Mouse (Mus musculus) heart, embryonic 13.5 days (tissue): ENCODE results near the gene Rgmb. TPM values are rescaled to one million over a fixed set of nuclear protein-coding genes. Genes with fewer than 3 reads are reported as not detected.
A peak's percentile ranks its signal among the peaks of the same experiment; 100 is the strongest.

Source experiments
- ATAC-seq: fragments of 200-750 bp; cut with Nextera tagmentation; 2 replicates; pipeline ENCODE4 v1.8.0; 2017; ENCODE audit warnings: moderate TSS enrichment; ENCODE audit not compliant: insufficient number of reproducible peaks, low FRiP score, low TSS enrichment; ENCODE audit errors: extremely low read depth
- H3K27ac ChIP-seq: fragments of 300-500 bp; sonication (generic); replicated peaks from 2 replicates; pipeline ENCODE4 v1.5.1; 2015; ENCODE audit warnings: moderate library complexity, mild to moderate bottlenecking, inconsistent platforms
- H3K27me3 ChIP-seq: fragments of 300-500 bp; sonication (generic); replicated peaks from 2 replicates; pipeline ENCODE4 v1.6.1; 2015; ENCODE audit warnings: mild to moderate bottlenecking, inconsistent platforms
- H3K36me3 ChIP-seq: fragments of 300-500 bp; sonication (generic); 2 replicates; pipeline ENCODE4 v1.6.1; 2015; ENCODE audit warnings: mild to moderate bottlenecking, inconsistent platforms
- H3K4me1 ChIP-seq: fragments of 300-500 bp; sonication (generic); 2 replicates; pipeline ENCODE4 v1.6.1; 2015; ENCODE audit warnings: inconsistent platforms
- H3K4me2 ChIP-seq: fragments of 300-500 bp; sonication (generic); 2 replicates; pipeline ENCODE4 v1.6.1; 2015; ENCODE audit warnings: inconsistent platforms, mild to moderate bottlenecking, moderate library complexity
- H3K4me3 ChIP-seq: fragments of 300-500 bp; sonication (generic); 2 replicates; pipeline ENCODE4 v1.5.1; 2015; ENCODE audit warnings: moderate library complexity, mild to moderate bottlenecking, inconsistent platforms
- H3K9ac ChIP-seq: fragments of 300-500 bp; sonication (generic); 2 replicates; pipeline ENCODE4 v1.6.1; 2015; ENCODE audit warnings: inconsistent platforms, mild to moderate bottlenecking, moderate library complexity
- H3K9me3 ChIP-seq: fragments of 300-500 bp; sonication (generic); 2 replicates; pipeline ENCODE4 v1.6.1; 2016; ENCODE audit warnings: inconsistent platforms
- WGBS: fragments of 180-500 bp; shearing (Covaris S2); methylation state at CpG from one replicate; pipeline ENCODE4 v1.1.7; 2015; ENCODE audit warnings: mixed read lengths; 5-methylcytosine and 5-hydroxymethylcytosine counted together
- polyA plus RNA-seq: library from polyadenylated mRNA; unstranded; fragments of >200 nt; fragmentation: Nextera tagmentation; extraction: Ambion mirVana; gene quantifications from 2 replicates; pipeline ENCODE4 v1.2.1, GENCODE M21; 2015

Rgmb gene
- polyA plus RNA-seq, 1 experiment from 2014 or later = 8.4 TPM

- Histone ChIP-seq H3K4me3 (no peak overlapping the region), H3K9me3 (no peaks in the 10 kb centered on the region), H3K36me3 (peaks cover 19% of the 10 kb centered on the region), H3K9ac (peak overlapping the region; percentile 34), H3K4me2 (peak overlapping the region; percentile 31), H3K4me1 (peaks cover 59% of the 10 kb centered on the region), H3K27me3 (no peaks in the 10 kb centered on the region), H3K27ac (peak overlapping the region; percentile 51)
- ATAC-seq = no peak
- 20% methylated on average over 10 of the region's 10 CpGs for WGBS
Measured at GRCm38 (mm10) chr17:15808468-15809374, 22.1 kb downstream of the Rgmb start.

DNA sequence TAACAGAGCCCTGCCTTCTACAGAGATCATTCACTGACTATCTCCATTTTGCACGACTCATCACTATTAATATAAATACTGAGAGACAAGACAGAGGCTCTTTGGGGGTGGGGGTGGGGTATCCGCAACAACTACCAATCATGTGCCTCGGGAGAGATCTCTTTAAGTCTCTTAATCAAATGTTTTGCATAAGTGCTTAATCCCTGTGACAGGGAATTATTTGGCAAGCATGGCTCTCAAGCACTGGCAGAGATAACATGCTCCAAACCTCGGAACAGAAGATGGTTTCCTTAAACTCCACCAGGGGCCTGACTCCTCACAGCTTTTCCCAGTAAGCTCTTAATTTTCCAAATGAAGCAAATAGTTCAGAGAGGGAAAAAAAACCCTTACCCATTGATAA is 22.8 kb downstream of the Rgmb start:
- peak overlapping the region; percentile 51; the same call in 1 of the 2 replicates for H3K27ac ChIP-seq
- peak overlapping the region; percentile 31; the same call in 1 of the 2 replicates for H3K4me2 ChIP-seq
- no peak overlapping the region for H3K4me3 ChIP-seq
- no peak overlapping the region for H3K9ac ChIP-seq
- H3K4me1 ChIP-seq = peaks cover 52% of the 10 kb centered on the region
- H3K36me3 ChIP-seq = peaks cover 19% of the 10 kb centered on the region
- no peak for ATAC-seq
- H3K9me3 ChIP-seq = no peaks in the 10 kb centered on the region
- 39% methylated on average over 4 of the region's 4 CpGs for WGBS
- H3K27me3 ChIP-seq = no peaks in the 10 kb centered on the region

GRCm38 (mm10) chr17:15807295-15807984 is 23.4 kb downstream of the Rgmb start:
- Histone ChIP-seq H3K4me1 (peaks cover 48% of the 10 kb centered on the region), H3K9me3 (no peaks in the 10 kb centered on the region), H3K36me3 (peaks cover 19% of the 10 kb centered on the region), H3K27ac (peak overlapping the region; percentile 51; the same call in 1 of the 2 replicates), H3K9ac (no peak overlapping the region), H3K27me3 (no peaks in the 10 kb centered on the region), H3K4me3 (no peak overlapping the region), H3K4me2 (no peak overlapping the region)
- ATAC-seq = no peak
- 72% methylated on average over 23 of the region's 23 CpGs for WGBS

GRCm38 (mm10) chr17:15804008-15804812 is 26.6 kb downstream of the Rgmb start:
- H3K9ac ChIP-seq = no peak overlapping the region
- no peak overlapping the region for H3K4me2 ChIP-seq
- no peak overlapping the region for H3K4me3 ChIP-seq
- H3K36me3 ChIP-seq = peaks cover 16% of the 10 kb centered on the region
- H3K9me3 ChIP-seq = no peaks in the 10 kb centered on the region
- WGBS = 45% methylated on average over 15 of the region's 15 CpGs
- no peaks in the 10 kb centered on the region for H3K27me3 ChIP-seq
- ATAC-seq = no peak
- no peak overlapping the region for H3K27ac ChIP-seq
- peaks cover 23% of the 10 kb centered on the region for H3K4me1 ChIP-seq

DNA sequence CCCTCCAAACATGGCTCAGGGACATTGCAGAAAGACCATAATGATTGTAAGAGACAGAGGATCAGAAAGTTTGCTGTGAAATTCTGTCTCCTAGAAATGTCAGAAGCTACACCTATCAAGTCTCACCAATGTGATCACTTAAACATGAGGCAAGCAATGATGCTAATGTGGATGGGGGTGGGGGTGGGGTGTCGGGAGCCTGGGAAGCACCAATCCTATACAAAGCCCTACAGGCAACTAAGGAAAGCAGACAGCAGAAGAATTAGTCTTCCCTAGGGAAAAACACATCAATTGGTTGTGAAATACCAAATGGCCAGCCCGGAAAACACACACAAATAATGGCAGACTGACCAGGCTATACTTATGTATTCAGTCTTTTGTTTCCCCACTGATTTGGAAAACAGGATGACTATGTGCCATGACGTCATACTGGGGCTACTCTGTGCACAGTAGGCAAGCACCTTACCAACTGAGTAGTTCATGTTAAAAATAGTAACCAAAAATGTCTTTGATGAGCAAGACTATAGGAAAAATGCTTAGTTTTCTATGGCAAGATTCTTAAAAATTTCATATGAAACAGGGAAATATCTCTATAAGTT is 31.5 kb downstream of the Rgmb start:
- Histone ChIP-seq H3K9ac (no peak overlapping the region), H3K4me2 (no peak overlapping the region), H3K36me3 (no peaks in the 10 kb centered on the region), H3K27ac (no peak overlapping the region), H3K4me1 (no peaks in the 10 kb centered on the region), H3K4me3 (no peak overlapping the region), H3K27me3 (no peaks in the 10 kb centered on the region), H3K9me3 (no peaks in the 10 kb centered on the region)
- 71% methylated on average over 3 of the region's 3 CpGs for WGBS
- ATAC-seq = no peak

GRCm38 (mm10) chr17:15790716-15791115 is 40.1 kb downstream of the Rgmb start:
- H3K4me3 ChIP-seq = no peak overlapping the region
- H3K4me1 ChIP-seq = no peaks in the 10 kb centered on the region
- H3K27me3 ChIP-seq = no peaks in the 10 kb centered on the region
- H3K36me3 ChIP-seq = no peaks in the 10 kb centered on the region
- 77% methylated on average over 8 of the region's 8 CpGs for WGBS
- no peak for ATAC-seq
- H3K27ac ChIP-seq = no peak overlapping the region
- H3K9ac ChIP-seq = no peak overlapping the region
- H3K9me3 ChIP-seq = no peaks in the 10 kb centered on the region
- H3K4me2 ChIP-seq = no peak overlapping the region

DNA sequence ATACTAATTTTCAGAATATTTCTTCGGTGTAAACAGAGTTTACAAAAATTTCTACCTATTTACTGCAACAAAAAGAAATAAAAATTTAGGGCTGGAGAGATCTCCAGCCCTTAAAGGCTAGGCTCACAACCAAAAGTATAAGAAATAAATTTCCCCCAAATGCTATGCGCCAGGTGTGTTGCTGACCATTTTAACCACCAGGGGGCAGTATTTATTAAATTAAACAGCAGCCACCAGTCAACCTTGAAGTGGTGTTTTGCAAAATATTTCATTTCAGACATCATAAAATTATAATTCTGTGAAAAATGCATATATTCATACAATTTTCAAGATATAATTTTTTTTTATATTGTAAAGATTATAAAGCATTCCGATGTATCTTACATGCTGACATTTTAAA is 43.8 kb downstream of the Rgmb start:
- Histone ChIP-seq H3K9ac (no peak overlapping the region), H3K27ac (no peak overlapping the region), H3K4me2 (no peak overlapping the region), H3K4me3 (no peak overlapping the region), H3K27me3 (no peaks in the 10 kb centered on the region), H3K36me3 (no peaks in the 10 kb centered on the region), H3K4me1 (no peaks in the 10 kb centered on the region), H3K9me3 (no peaks in the 10 kb centered on the region)
- WGBS = 23% methylated on average over 3 of the region's 3 CpGs
- no peak for ATAC-seq

DNA sequence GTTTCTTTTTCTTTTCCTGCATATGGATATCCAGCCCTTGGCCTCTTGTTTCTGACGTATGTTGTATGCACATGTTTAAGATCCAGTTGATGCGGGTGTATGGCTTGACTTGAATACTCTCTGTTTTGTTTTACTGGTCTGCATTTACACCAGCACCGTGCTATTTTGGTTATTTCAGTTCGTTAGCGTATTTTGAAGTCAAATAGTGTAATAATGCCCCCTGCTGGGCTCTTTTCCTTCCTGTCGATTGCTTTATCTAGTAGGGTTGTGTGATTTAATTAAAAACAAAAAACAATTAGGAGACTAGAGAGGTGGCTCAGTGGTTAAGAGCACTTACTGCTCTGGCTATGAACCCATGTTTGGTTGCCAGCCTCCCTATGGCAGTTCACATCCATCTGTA is 52.9 kb downstream of the Rgmb start:
- Histone ChIP-seq H3K4me3 (no peak overlapping the region), H3K4me2 (no peak overlapping the region), H3K27me3 (no peaks in the 10 kb centered on the region), H3K9ac (no peak overlapping the region), H3K4me1 (no peaks in the 10 kb centered on the region), H3K36me3 (peaks cover under 1% of the 10 kb centered on the region; the same call in 1 of the 2 replicates), H3K9me3 (no peaks in the 10 kb centered on the region), H3K27ac (no peak overlapping the region)
- 84% methylated on average over 6 of the region's 6 CpGs for WGBS
- ATAC-seq = no peak

DNA sequence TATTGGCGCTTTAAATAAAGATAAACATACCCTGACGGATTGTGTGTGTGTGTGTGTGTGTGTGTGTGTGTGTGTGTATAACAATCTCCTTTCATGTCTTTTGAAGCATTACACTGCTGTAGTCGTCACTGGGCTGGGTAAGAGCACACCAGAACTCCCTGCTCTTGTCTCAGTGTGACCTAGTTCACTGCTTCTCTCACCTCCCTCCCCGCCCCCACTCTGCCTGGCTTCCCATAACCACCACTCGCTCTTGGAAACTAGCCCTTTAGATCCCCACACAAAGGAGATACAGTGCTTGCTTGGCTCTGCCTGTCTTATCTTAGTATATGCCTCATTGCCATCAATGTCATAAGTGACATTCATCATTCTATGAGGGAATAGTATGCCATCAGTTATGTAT is 54.5 kb downstream of the Rgmb start:
- Histone ChIP-seq H3K27ac (no peak overlapping the region), H3K36me3 (peaks cover 14% of the 10 kb centered on the region), H3K9me3 (no peaks in the 10 kb centered on the region), H3K4me2 (no peak overlapping the region), H3K4me1 (no peaks in the 10 kb centered on the region), H3K27me3 (no peaks in the 10 kb centered on the region), H3K4me3 (no peak overlapping the region), H3K9ac (no peak overlapping the region)
- no peak for ATAC-seq
- WGBS = 58% methylated on average over 5 of the region's 5 CpGs

DNA sequence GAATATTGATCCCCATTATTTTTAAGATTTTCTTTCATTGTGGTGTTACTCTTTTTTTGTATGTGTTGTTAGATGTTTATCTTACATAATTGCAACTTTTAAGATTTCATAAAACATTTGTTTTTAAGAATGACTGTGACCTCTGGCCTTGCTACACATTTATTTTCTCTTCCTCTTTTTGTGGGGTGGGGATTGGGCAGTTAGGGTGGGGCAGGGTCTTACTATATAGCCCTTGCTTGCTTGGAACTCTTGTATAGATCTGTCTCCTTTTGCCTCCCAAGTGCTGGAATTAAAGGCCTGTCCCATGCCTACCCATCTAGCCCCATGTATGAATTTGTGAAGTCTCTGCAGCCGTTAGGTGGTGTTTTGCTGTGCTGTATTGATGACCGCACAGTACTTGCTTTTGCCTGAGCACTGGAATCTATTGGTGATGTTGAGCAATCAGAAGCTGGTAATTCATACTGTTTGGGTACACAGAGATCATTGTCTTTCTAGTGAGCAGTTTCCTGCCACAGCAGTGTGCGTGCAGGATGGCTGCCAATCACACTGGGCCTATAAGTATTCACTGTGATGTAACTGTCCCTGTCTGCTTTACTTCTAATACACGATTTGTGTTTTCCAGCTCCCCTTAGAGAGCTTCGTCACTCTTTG is 56.1 kb downstream of the Rgmb start:
- H3K4me1 ChIP-seq = no peaks in the 10 kb centered on the region
- no peak overlapping the region for H3K4me3 ChIP-seq
- no peak for ATAC-seq
- no peak overlapping the region for H3K4me2 ChIP-seq
- peaks cover 31% of the 10 kb centered on the region for H3K36me3 ChIP-seq
- H3K9ac ChIP-seq = no peak overlapping the region
- WGBS = 78% methylated on average over 5 of the region's 5 CpGs
- H3K9me3 ChIP-seq = no peaks in the 10 kb centered on the region
- H3K27me3 ChIP-seq = no peaks in the 10 kb centered on the region
- H3K27ac ChIP-seq = no peak overlapping the region
